Mouse (Mus musculus) ovary, postnatal 36 days (tissue): ENCODE measurements around the gene Opa1.

ENCODE experiments used
- DNase-seq: peaks from one replicate; pipeline ENCODE4 v3.0.0; 2022; ENCODE audit warnings: low spot score, mixed read lengths

Opa1 gene

DNA sequence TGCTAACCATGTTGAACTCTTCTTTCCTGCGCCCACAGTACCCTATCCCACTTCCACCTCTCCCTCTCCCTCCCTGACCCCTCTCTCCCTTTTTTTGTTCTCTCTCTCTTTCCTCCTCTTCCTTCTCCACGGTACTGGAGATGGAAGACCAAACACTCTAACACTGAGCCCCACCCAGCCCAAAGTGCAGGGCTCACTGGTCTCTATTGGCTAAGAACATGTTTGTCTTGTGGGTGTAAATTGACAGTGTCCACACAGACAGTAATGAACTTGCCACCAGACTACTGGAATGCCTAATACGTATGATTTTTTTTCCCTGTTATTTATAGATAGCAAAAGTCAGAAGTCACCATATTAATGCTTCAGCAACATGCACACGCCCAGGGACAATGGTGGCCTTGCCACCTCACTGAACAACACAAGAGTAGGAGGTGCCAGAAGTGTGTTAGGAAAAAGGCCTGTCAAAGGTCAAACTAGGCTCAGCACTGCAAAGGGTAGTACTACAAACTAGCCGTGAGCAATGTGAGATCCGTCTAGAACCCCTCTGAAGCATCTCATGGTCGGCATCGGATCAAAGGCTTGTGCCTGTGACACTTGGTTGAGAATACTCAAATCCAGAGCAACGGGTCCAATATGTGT lies 77.2 kb downstream of the Opa1 start:
- DNase-seq = no peak

DNA sequence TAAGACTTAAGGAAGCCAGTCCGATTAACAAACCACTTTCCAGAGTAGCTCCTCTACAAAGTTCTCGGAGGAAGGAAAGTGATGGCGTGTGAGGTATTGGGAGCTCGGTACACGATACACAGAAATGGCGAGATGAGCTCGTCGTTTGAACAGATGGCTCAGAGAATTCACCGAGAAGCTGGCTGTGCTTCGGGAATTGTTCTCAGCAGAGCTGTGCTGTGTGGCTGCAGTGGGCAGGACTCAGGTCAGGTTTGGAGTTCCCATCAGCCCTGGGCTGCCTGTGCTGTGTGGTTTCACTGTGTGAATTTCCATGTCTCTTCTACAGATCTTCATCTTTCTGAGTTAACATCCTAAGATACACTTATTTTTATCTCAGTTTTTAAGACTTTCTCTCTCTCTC lies 77.8 kb downstream of the Opa1 start:
- no peak for DNase-seq

DNA sequence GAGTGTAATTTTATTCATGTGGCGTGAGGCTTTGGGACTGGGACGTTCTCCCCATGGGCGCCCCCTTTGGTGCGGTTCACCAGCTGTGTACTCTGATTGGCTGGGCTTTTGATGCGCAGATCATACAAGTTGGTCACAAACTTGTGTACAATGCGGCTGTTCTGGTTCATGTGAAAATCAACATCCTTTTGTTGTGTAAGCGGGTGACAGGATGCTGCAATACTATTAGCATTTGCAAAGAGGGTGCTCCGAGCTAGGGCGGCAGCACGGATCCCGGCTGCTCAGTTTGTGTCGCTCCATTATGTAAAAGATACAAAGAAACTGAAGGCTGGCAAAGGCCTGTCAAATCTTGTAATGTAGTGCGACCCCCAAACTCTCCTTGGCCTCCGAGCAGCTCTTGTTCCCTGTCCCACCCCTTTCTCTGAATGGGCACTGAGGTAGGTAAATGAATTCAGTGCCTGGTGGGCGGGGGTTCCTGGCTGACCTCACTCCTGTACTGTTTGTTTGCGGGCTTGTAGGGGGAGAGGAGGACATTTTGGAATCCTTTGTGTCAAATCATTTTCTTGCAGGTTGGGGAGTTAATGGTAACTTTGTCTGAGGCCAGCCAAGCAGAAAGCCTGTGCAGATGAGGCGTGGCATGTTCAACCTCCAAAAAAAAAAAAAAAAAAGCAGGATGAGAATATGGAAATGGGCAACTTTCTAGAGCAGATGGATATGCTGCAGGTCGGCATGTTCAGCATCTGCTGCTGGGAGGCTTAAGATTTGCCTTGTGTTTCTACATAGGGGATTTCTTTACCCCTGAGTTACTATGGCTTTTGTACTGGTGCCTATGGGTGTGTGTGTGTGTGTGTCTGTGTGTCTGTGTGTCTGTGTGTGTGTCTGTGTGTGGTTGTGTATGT lies 78.8 kb downstream of the Opa1 start:
- DNase-seq = no peak

DNA sequence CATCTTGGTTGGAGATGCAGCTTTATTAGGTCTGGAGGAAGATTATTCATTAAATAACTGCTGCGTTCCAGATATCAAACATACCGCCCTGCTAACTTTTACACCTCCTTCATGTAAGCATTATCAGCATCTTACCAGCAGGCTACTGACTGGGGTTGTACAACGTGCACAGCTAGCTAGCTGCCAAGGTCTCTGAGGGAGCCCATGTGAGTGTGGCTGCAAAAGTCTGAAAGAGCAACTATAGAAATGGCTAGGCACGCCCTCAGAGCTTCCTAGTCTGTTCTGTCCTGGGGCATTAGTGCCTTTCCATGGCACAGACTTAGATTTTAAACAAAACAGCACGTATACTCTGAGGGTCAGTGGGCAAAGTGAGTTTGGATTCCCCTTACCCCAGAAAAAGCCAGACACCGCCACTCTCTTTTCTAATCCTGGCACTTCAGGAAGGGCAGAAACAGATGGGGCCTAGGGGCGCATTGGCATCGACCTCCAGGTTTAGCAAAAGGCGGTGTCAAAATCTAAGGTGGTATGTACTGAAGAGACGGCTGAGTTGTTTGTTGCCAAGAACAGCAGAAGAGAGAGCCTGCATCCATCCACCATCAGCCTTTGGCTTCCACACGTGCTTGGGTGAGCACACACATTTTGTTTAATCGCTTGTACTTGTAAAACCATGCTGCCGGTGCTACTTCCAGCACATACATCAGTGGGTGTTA lies 80.1 kb downstream of the Opa1 start:
- no peak for DNase-seq

- no peak for DNase-seq
Observed at GRCm38 (mm10) chr16:29663042-29663758, 84.1 kb downstream of the Opa1 start.

- DNase-seq = no peak
Observed at GRCm38 (mm10) chr16:29664392-29664791, 85.3 kb downstream of the Opa1 start.

- no peak for DNase-seq
Observed at GRCm38 (mm10) chr16:29666991-29667701, 88.0 kb downstream of the Opa1 start.

DNA sequence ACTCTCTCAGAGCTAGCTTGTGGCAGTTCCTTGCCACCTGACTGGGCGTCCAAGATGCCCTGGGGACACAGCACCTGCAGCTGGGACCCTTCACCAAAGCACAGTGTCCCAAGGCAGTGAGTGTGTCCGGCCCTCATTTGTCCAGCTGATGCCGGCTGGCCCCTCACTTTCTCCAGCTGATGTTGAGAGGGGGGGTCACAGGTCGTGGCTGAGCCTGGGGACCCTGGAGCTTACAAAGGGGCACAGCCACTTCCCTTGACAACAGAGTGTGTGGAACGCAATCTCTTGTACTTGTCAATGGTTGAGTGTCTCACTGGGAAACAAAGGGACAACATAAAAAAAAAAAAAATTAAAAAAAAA lies 88.5 kb downstream of the Opa1 start:
- DNase-seq = no peak

DNA sequence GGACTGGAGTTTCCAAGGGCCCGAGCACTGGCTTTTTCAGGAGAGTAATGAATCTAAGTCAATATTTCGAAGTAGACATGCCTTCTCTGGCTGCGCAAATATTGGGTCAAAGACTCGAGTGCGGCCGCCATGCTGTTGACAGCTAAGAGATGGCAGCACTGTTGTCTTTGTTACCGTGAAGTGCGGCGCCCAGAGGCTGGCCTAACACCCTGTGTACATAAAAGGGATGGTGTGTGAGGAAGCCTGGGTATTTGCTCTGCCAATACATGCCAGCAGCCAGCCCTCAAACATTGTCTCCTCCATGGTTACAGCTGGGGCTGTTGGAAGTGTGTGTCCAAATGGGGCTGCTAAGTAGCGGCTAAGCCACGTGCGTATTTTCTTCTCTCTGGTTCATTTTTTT lies 89.3 kb downstream of the Opa1 start:
- DNase-seq = no peak

DNA sequence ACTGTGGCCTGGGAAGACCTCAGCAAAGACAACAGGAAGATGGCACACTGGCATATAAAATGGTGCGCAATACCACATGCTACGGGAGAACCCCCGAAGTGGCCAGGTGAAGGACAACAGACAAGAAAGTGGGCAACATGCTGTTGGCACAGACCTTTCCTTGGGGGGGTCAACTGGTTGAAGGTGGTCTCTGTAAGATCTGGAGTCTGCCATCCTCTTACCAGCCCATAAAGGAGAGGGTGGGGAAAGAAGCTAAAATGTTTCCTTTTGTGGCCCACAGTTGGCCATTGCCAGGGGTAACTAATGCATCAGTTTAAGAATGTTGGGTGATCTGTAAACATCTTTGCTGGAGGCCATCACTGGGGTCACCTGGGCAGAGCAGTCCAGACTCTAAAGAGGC lies 91.7 kb downstream of the Opa1 start:
- DNase-seq = no peak

- no peak for DNase-seq
Observed at GRCm38 (mm10) chr16:29673230-29673629, 94.1 kb downstream of the Opa1 start.

DNA sequence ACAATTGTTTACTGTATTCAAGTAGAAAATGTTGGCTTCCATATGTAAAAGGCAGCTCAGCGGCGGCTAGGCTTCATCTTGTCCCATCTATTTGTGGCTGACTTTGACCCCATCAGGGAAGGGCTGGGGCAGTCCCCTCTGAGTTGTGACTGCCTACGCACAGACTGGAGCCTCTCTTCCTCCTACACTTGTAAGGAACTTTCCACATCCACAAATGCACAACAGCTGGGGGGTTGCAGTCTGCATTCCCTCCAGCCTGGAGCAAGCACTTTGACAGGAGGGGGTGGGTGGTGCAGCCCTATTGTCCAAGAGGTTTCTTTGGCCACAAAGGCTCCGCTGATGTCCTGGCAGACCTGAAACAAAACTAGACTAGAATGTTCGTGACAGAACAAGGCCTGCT lies 100.5 kb downstream of the Opa1 start:
- DNase-seq = no peak

DNA sequence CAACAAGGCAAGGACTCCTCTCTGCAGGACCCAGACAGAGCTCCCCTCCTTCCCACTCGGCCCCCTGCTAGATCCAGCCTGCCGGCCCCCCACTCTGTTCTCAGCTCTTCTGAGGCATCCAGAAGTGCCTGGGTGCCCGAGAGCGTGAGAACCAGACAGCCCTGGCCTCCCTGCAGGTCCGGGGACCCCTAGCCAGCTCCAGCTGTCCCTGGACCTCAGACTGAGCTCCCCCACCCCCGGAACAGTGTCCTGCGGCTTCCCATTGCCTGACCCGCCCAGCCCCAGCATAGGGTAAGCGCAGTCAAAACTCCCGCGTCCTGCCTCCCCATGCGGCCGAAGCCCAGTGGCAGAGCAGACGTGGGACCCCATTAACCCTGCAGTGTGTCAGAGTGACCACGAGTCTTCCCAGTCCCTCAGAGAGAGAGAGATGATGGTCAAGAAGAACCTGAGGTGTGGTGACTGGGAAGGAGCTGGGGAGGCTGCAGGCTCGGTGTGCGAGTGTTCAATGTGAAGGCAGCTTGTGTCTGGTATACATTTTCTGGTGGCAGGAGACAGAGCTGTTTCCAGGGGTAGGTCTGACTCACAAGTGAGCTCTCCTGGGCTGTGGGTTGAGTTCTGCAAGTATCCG lies 101.5 kb downstream of the Opa1 start:
- no peak for DNase-seq

DNA sequence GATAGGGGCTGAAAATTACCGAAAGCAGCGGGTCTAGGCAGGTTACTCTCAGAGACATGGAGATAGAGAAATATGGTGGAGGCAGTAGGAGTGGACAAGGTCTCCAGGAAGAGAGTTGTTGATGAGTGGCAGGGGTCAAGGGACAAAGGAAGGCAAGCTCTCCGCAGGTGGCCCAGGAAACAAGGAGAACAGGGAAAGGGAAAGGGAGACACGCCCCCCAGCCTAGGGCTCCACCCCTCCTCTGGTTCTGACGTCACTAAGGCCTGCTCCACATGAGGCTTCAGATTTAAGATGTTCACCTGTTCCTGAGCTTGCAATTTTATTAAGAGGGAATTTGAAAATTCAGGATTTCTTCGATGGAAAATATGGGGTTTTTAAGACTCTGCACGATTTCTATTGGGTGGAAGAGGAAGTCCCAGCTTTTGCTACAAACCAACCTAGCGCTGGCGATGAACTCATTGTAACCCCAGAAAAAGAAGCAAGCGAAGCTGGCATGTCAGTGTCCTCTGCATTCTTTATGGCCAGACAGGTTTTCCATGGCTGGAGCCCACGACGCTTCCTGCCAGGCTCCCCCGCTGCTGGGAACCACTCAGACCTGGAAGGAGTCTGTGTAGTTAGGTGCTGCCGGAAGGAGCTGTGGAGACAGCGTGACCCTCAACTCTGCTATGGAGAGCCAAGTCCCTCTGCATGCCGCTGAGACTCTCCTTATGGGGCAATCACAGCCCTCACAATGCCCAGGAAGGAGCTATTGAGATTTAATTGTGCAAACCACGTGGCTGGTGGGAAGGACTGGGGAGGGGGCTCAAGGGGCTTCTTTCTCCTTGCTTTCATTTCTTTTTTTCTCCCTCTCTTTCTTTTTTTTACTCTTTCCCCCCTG lies 103.7 kb downstream of the Opa1 start:
- no peak for DNase-seq

- peak; percentile 59 for DNase-seq
Observed at GRCm38 (mm10) chr16:29683563-29683962, 104.4 kb downstream of the Opa1 start.

- DNase-seq = no peak
Observed at GRCm38 (mm10) chr16:29684111-29684510, 105.0 kb downstream of the Opa1 start.

- DNase-seq = no peak
Observed at GRCm38 (mm10) chr16:29684641-29685040, 105.5 kb downstream of the Opa1 start.

DNA sequence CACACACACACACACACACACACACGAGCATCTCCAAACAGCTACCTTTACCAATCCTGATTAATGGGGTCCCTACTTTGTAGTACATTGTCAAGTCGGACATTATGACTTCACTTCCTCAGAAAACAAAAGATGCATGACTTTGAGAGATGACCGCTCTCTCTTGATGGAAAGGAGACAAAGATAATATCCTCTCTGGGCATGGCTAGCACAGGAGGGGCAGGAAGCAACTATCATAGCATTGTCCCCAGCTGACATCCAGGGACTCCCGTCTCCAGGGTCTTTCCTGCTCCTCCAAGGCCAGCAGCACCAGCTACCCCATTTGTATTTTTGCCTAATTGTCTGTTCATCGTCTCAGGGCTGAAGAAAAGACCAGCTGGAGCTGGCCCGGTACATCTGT lies 107.0 kb downstream of the Opa1 start:
- DNase-seq = no peak

- DNase-seq = no peak
Observed at GRCm38 (mm10) chr16:29687987-29688885, 109.1 kb downstream of the Opa1 start.
